Mouse (Mus musculus) hindbrain, embryonic 11.5 days (tissue): ENCODE results near the gene Psmb7. TPM values are rescaled to one million over a fixed set of nuclear protein-coding genes. Genes with fewer than 3 reads are reported as not detected.

Experiments
- ATAC-seq: fragments of 200-750 bp; cut with Nextera tagmentation; 2 replicates; pipeline ENCODE4 v1.8.0; 2017; ENCODE audit warnings: mild to moderate bottlenecking, moderate TSS enrichment, moderate library complexity; ENCODE audit not compliant: low FRiP score
- DNase-seq: peaks from one replicate; pipeline ENCODE4 v3.0.0-alpha.2; 2015; ENCODE audit warnings: low spot score
- H3K27ac ChIP-seq: fragments of 300-500 bp; sonication (generic); 2 replicates; pipeline ENCODE4 v1.5.1; 2014; ENCODE audit warnings: mild to moderate bottlenecking, low read depth, low read length
- H3K27me3 ChIP-seq: fragments of 300-500 bp; sonication (generic); 2 replicates; pipeline ENCODE4 v1.6.1; 2014; ENCODE audit warnings: mild to moderate bottlenecking, low read length, moderate library complexity, mixed read lengths; ENCODE audit not compliant: control insufficient read depth, insufficient read depth
- H3K36me3 ChIP-seq: fragments of 300-500 bp; sonication (generic); 2 replicates; pipeline ENCODE4 v1.6.1; 2014; ENCODE audit warnings: mild to moderate bottlenecking, low read length, moderate library complexity, mixed read lengths; ENCODE audit not compliant: control insufficient read depth, insufficient read depth
- H3K4me1 ChIP-seq: fragments of 300-500 bp; sonication (generic); replicated peaks from 2 replicates; pipeline ENCODE4 v1.6.1; 2014; ENCODE audit warnings: low read length, mixed read lengths; ENCODE audit not compliant: control insufficient read depth, insufficient read depth
- H3K4me2 ChIP-seq: fragments of 300-500 bp; sonication (generic); replicated peaks from 2 replicates; pipeline ENCODE4 v1.6.1; 2014; ENCODE audit warnings: mild to moderate bottlenecking, low read depth, low read length
- H3K4me3 ChIP-seq: fragments of 300-500 bp; sonication (generic); 2 replicates; pipeline ENCODE4 v1.5.1; 2014; ENCODE audit warnings: low read depth, low read length
- H3K9ac ChIP-seq: fragments of 300-500 bp; sonication (generic); 2 replicates; pipeline ENCODE4 v1.6.1; 2014; ENCODE audit warnings: low read depth, low read length
- H3K9me3 ChIP-seq: fragments of 300-500 bp; sonication (generic); 2 replicates; pipeline ENCODE4 v1.6.1; 2016; ENCODE audit warnings: low read length; ENCODE audit not compliant: control insufficient read depth
- WGBS: fragments of 180-500 bp; shearing (Covaris S2); extraction: QIAGEN DNeasy Blood & Tissue Kit; methylation state at CpG from one replicate; pipeline ENCODE4 v1.1.7; 2014; 5-methylcytosine and 5-hydroxymethylcytosine counted together
- polyA plus RNA-seq: library from polyadenylated mRNA; unstranded; fragments of >200 nt; fragmentation: Nextera tagmentation; extraction: Ambion mirVana; gene quantifications from 2 replicates; pipeline ENCODE4 v1.2.1, GENCODE M21; 2014

Psmb7 gene
- polyA plus RNA-seq, 1 experiment from 2014 or later = 355 TPM

- ATAC-seq = no peak
- H3K9me3 ChIP-seq = no peaks in the 10 kb centered on the region
- no peaks in the 10 kb centered on the region for H3K27me3 ChIP-seq
- no peak overlapping the region for H3K4me2 ChIP-seq
- 97% methylated on average over 1 of the region's 1 CpGs for WGBS
- no peak overlapping the region for H3K27ac ChIP-seq
- H3K36me3 ChIP-seq = no peaks in the 10 kb centered on the region
- DNase-seq = no peak
- no peak overlapping the region for H3K9ac ChIP-seq
- H3K4me3 ChIP-seq = no peak overlapping the region
- no peaks in the 10 kb centered on the region for H3K4me1 ChIP-seq
Observed at GRCm38 (mm10) chr2:38597896-38598295, 46.0 kb downstream of the Psmb7 start.

GRCm38 (mm10) chr2:38594874-38595273 is 49.0 kb downstream of the Psmb7 start:
- 74% methylated on average over 7 of the region's 7 CpGs for WGBS

GRCm38 (mm10) chr2:38591751-38592459 is 52.0 kb downstream of the Psmb7 start:
- 74% methylated on average over 6 of the region's 6 CpGs for WGBS
- H3K4me3 ChIP-seq = no peak overlapping the region
- no peak overlapping the region for H3K4me2 ChIP-seq
- no peaks in the 10 kb centered on the region for H3K4me1 ChIP-seq
- H3K9me3 ChIP-seq = no peaks in the 10 kb centered on the region
- no peak overlapping the region for H3K9ac ChIP-seq
- H3K27ac ChIP-seq = 0 out of 2 replicates have a peak overlapping the region, but pooled peaks have one; percentile 4
- DNase-seq (peak; percentile 30), ATAC-seq (no peak)
- H3K36me3 ChIP-seq = peaks cover 9% of the 10 kb centered on the region; the same call in 1 of the 2 replicates
- no peaks in the 10 kb centered on the region for H3K27me3 ChIP-seq

More at GRCm38 (mm10) chr2:38594874-38595273, 49.0 kb downstream of the Psmb7 start:
- Histone ChIP-seq H3K27me3 (no peaks in the 10 kb centered on the region), H3K4me2 (no peak overlapping the region), H3K36me3 (0 out of 2 replicates have a peak, but pooled peaks cover 6% of the 10 kb centered on the region), H3K9ac (no peak overlapping the region), H3K4me1 (no peaks in the 10 kb centered on the region), H3K9me3 (no peaks in the 10 kb centered on the region), H3K27ac (no peak overlapping the region), H3K4me3 (no peak overlapping the region)
- ATAC-seq = peak; percentile 67; the same call in 1 of the 2 replicates
- DNase-seq = no peak

DNA sequence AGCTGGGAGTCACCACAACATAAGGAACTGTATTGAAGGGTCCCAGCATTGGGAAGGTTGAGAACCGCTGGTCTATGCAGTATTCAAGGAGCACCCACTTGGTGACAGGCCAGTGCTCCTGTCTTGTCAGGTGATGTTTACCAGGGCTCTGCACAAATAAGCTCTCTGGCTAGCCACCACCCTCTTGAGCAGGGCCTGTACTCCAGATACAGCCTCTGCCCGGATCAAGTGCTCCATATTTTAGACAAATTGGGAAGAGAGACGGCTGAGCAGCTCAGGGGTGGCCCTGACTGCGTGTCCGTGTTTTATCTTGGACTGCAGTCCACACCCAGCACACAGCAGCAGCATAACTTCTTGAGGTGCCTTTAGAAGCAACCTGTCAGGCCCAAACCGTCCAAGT is 57.2 kb downstream of the Psmb7 start:
- Histone ChIP-seq H3K36me3 (peaks cover 9% of the 10 kb centered on the region; the same call in 1 of the 2 replicates), H3K4me1 (peaks cover 19% of the 10 kb centered on the region), H3K9me3 (no peaks in the 10 kb centered on the region), H3K9ac (no peak overlapping the region), H3K4me3 (no peak overlapping the region), H3K4me2 (no peak overlapping the region), H3K27ac (no peak overlapping the region), H3K27me3 (no peaks in the 10 kb centered on the region)
- 85% methylated on average over 6 of the region's 6 CpGs for WGBS
- no peak for ATAC-seq
- no peak for DNase-seq

DNA sequence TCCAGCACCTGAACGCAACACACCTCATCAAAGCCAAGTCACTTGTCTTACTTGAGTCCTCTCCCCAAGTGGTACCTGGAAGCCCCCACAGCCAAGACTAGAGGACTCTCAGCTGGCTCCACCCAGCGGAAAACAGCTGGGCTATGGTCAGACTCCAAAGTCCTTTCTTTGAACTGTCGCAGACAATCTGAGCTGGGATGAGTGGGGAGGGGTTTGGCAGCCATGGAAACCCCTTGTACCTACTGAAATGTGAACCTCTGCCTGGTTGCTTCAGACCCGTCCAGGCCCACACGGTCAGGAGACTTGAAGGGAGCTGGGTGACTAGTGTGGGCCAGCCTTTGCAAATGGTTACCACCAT is 58.5 kb downstream of the Psmb7 start:
- peaks cover 19% of the 10 kb centered on the region for H3K4me1 ChIP-seq
- H3K27me3 ChIP-seq = no peaks in the 10 kb centered on the region
- H3K27ac ChIP-seq = peak overlapping the region; percentile 85
- WGBS = 39% methylated on average over 5 of the region's 5 CpGs
- no peak overlapping the region for H3K4me3 ChIP-seq
- peaks cover 7% of the 10 kb centered on the region; the same call in 1 of the 2 replicates for H3K36me3 ChIP-seq
- no peak overlapping the region for H3K9ac ChIP-seq
- DNase-seq (peak; percentile 74), ATAC-seq (peak; percentile 74)
- no peak overlapping the region for H3K4me2 ChIP-seq
- no peaks in the 10 kb centered on the region for H3K9me3 ChIP-seq

- peaks cover 3% of the 10 kb centered on the region; the same call in 1 of the 2 replicates for H3K36me3 ChIP-seq
Observed at GRCm38 (mm10) chr2:38584514-38585378, 59.1 kb downstream of the Psmb7 start.

GRCm38 (mm10) chr2:38583982-38584381 is 59.9 kb downstream of the Psmb7 start:
- Histone ChIP-seq H3K4me1 (peaks cover 26% of the 10 kb centered on the region), H3K27me3 (no peaks in the 10 kb centered on the region), H3K9me3 (no peaks in the 10 kb centered on the region), H3K4me3 (no peak overlapping the region), H3K36me3 (peaks cover 3% of the 10 kb centered on the region; the same call in 1 of the 2 replicates), H3K9ac (no peak overlapping the region), H3K27ac (peak overlapping the region; percentile 87; the same call in 1 of the 2 replicates), H3K4me2 (no peak overlapping the region)
- ATAC-seq (no peak), DNase-seq (no peak)
- 88% methylated on average over 2 of the region's 2 CpGs for WGBS

More at GRCm38 (mm10) chr2:38584514-38585378, 59.1 kb downstream of the Psmb7 start:
- no peaks in the 10 kb centered on the region for H3K27me3 ChIP-seq
- H3K9ac ChIP-seq = peak overlapping the region; percentile 35; the same call in 1 of the 2 replicates
- no peak overlapping the region for H3K4me3 ChIP-seq
- 27% methylated on average over 13 of the region's 13 CpGs for WGBS
- H3K9me3 ChIP-seq = no peaks in the 10 kb centered on the region
- no peak overlapping the region; the same call in 1 of the 2 replicates for H3K4me2 ChIP-seq
- DNase-seq = peak; percentile 81
- peaks cover 21% of the 10 kb centered on the region for H3K4me1 ChIP-seq
- ATAC-seq = peak; percentile 88
- H3K27ac ChIP-seq = peak overlapping the region; percentile 87

DNA sequence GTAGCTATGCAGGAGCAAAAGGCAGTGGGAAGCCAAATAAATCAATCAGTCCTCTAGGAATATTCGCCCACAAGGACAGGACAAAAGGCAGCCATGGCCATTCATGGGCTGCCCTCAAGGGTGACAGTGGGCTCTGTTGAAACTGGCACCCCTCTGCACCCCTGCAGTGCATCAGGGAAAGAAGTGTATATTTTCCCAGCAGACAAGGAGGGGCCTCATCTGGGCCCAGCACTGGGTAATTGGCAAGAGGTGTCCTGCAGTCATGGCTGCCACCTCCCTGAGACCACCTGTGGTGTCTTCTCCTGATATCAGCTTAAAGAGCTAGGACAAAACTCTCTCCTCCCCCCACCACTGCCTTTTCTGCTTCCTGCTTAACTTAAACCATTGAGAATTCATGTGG is 64.4 kb downstream of the Psmb7 start:
- WGBS = 56% methylated on average over 1 of the region's 1 CpGs
- Histone ChIP-seq H3K27ac (peak overlapping the region; percentile 85), H3K36me3 (no peaks in the 10 kb centered on the region), H3K9ac (no peak overlapping the region), H3K9me3 (no peaks in the 10 kb centered on the region), H3K4me2 (no peak overlapping the region), H3K4me1 (peaks cover 14% of the 10 kb centered on the region), H3K27me3 (no peaks in the 10 kb centered on the region), H3K4me3 (no peak overlapping the region)
- DNase-seq (no peak), ATAC-seq (no peak)
